Mouse (Mus musculus): Measurements from ENCODE around the gene Apoa2. TPM values are rescaled to one million over a fixed set of nuclear protein-coding genes. Genes with fewer than 3 reads are reported as not detected.

Apoa2 gene
- polyA plus RNA-seq, 1 experiment from 2014 or later = 20,306 TPM

- H3K4me3 ChIP-seq (ENCODE audit: low read depth, low read length) = peak within 1 kb of the TSS; percentile 34
- ATAC-seq (peak; percentile 92), DNase-seq (peak; percentile 68)
- peak within 1 kb of the TSS; percentile 63 for H3K4me2 ChIP-seq (ENCODE audit: low read depth, low read length)
- 71% methylated on average over 10 of the region's 10 CpGs for WGBS (ENCODE audit: insufficient replicate concordance)
- H3K9ac ChIP-seq (replicated peaks) = peak within 1 kb of the TSS; percentile 55
- H3K4me1 ChIP-seq (ENCODE audit: insufficient read depth) = peaks cover 12% of the 10 kb centered on the region
- peak; percentile 39; the same call in 1 of the 2 replicates for TF ChIP-seq EP300 (IDR thresholded peaks at IDR 0.05; ENCODE audit: low read depth)
- no peak for TF ChIP-seq CTCF (IDR thresholded peaks at IDR 0.05; ENCODE audit: low read depth)
- H3K27ac ChIP-seq (ENCODE audit: low read depth) = peak within 1 kb of the TSS; percentile 93
- no peaks in the 10 kb centered on the region for H3K27me3 ChIP-seq (ENCODE audit: insufficient read depth, low read length)
- H3K36me3 ChIP-seq (replicated peaks; ENCODE audit: insufficient read depth, low read length) = peaks cover 8% of the 10 kb centered on the region
- no peaks in the 10 kb centered on the region for H3K9me3 ChIP-seq (ENCODE audit: low read length)
Measured at GRCm38 (mm10) chr1:171213801-171214496, 10.9 kb upstream of the Apoa2 start, which contains the start of gene Nr1i3. TSS of gene Nr1i3 (plus strand) at chr1:171213970.

DNA sequence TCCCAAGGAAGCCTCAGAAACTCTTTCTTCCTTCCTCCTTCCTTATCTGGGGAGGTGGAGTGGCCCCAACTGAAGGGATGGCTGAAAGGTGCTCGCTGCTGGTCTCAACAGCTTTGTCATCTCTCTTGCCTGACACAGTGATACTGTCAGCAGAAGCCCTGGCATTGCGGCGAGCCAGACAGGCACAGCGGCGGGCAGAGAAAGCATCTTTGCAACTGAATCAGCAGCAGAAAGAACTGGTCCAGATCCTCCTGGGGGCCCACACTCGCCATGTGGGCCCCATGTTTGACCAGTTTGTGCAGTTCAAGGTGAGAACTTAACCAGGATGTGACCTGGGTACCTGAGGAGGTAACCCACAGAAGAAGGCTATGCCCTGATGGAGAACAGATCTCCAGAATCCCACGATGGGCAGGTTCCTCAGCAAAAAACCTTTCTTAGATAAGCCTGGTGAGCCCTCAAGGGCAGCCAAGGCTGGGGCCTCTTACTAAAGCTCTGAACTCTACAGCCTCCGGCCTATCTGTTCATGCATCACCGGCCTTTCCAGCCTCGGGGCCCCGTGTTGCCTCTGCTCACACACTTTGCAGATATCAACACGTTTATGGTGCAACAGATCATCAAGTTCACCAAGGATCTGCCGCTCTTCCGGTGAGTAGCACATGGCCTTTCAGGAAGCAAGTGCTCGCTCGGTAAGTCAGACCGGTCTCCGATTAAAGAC, 8.5 kb upstream of the Apoa2 start:
- H3K4me1 ChIP-seq (ENCODE audit: insufficient read depth) = peaks cover 12% of the 10 kb centered on the region
- DNase-seq = no peak
- TF ChIP-seq CTCF (IDR thresholded peaks at IDR 0.05; ENCODE audit: low read depth) = no peak
- no peak for TF ChIP-seq EP300 (IDR thresholded peaks at IDR 0.05; ENCODE audit: low read depth)
- H3K36me3 ChIP-seq (replicated peaks; ENCODE audit: insufficient read depth, low read length) = peaks cover 18% of the 10 kb centered on the region
- H3K27me3 ChIP-seq (ENCODE audit: insufficient read depth, low read length) = no peaks in the 10 kb centered on the region
- H3K9ac ChIP-seq (replicated peaks) = no peak overlapping the region
- no peak overlapping the region for H3K4me2 ChIP-seq (ENCODE audit: low read depth, low read length)
- no peaks in the 10 kb centered on the region for H3K9me3 ChIP-seq (ENCODE audit: low read length)
- no peak overlapping the region for H3K4me3 ChIP-seq (ENCODE audit: low read depth, low read length)
- WGBS (ENCODE audit: insufficient replicate concordance) = 69% methylated on average over 18 of the region's 18 CpGs
- no peak for ATAC-seq
- H3K27ac ChIP-seq (ENCODE audit: low read depth) = no peak overlapping the region

DNA sequence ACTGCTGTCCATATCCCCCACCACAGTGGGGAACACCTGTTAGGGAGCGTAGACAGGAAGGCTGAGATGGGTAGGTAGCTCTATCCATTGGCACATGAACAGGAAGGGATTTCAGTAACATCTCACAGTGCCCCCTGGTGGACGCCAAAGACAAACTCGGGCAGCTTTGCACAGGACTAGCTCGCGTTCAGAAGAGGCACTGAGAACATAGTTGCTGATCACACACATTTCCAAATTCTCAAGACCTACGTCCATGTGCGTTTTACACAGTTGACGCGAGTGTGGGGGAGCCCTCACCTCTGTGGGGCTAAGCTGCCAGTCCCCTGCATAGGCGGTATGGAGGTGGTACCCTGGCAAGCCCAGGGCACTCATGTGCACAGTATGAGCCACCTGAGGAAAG, 4.0 kb upstream of the Apoa2 start:
- H3K4me3 ChIP-seq (ENCODE audit: low read depth, low read length) = peak overlapping the region; percentile 66
- H3K27me3 ChIP-seq (ENCODE audit: insufficient read depth, low read length) = no peaks in the 10 kb centered on the region
- H3K9me3 ChIP-seq (ENCODE audit: low read length) = no peaks in the 10 kb centered on the region
- H3K36me3 ChIP-seq (replicated peaks; ENCODE audit: insufficient read depth, low read length) = peaks cover 18% of the 10 kb centered on the region
- TF ChIP-seq EP300 (IDR thresholded peaks at IDR 0.05; ENCODE audit: low read depth) = no peak
- peak; percentile 94 for TF ChIP-seq CTCF (IDR thresholded peaks at IDR 0.05; ENCODE audit: low read depth)
- ATAC-seq = peak; percentile 9
- 9% methylated on average over 10 of the region's 10 CpGs for WGBS (ENCODE audit: insufficient replicate concordance)
- peak; percentile 90 for DNase-seq
- H3K4me2 ChIP-seq (ENCODE audit: low read depth, low read length) = peak overlapping the region; percentile 92
- H3K27ac ChIP-seq (ENCODE audit: low read depth) = peak overlapping the region; percentile 24; the same call in 1 of the 2 replicates
- peaks cover 24% of the 10 kb centered on the region for H3K4me1 ChIP-seq (ENCODE audit: insufficient read depth)
- peak overlapping the region; percentile 52 for H3K9ac ChIP-seq (replicated peaks)

GRCm38 (mm10) chr1:171221281-171222193, 3.3 kb upstream of the Apoa2 start:
- Histone ChIP-seq H3K4me3 (ENCODE audit: low read depth, low read length) (peak overlapping the region; percentile 66), H3K36me3 (replicated peaks; ENCODE audit: insufficient read depth, low read length) (peaks cover 18% of the 10 kb centered on the region), H3K9ac (replicated peaks) (peak overlapping the region; percentile 52), H3K4me1 (ENCODE audit: insufficient read depth) (peaks cover 19% of the 10 kb centered on the region), H3K27ac (ENCODE audit: low read depth) (peak overlapping the region; percentile 49), H3K9me3 (ENCODE audit: low read length) (no peaks in the 10 kb centered on the region), H3K4me2 (ENCODE audit: low read depth, low read length) (peak overlapping the region; percentile 92), H3K27me3 (ENCODE audit: insufficient read depth, low read length) (no peaks in the 10 kb centered on the region)
- ATAC-seq (no peak), DNase-seq (peak; percentile 22)
- WGBS (ENCODE audit: insufficient replicate concordance) = 9% methylated on average over 22 of the region's 22 CpGs
- TF ChIP-seq CTCF (IDR thresholded peaks at IDR 0.05; ENCODE audit: low read depth) (no peak), EP300 (IDR thresholded peaks at IDR 0.05; ENCODE audit: low read depth) (no peak)

DNA sequence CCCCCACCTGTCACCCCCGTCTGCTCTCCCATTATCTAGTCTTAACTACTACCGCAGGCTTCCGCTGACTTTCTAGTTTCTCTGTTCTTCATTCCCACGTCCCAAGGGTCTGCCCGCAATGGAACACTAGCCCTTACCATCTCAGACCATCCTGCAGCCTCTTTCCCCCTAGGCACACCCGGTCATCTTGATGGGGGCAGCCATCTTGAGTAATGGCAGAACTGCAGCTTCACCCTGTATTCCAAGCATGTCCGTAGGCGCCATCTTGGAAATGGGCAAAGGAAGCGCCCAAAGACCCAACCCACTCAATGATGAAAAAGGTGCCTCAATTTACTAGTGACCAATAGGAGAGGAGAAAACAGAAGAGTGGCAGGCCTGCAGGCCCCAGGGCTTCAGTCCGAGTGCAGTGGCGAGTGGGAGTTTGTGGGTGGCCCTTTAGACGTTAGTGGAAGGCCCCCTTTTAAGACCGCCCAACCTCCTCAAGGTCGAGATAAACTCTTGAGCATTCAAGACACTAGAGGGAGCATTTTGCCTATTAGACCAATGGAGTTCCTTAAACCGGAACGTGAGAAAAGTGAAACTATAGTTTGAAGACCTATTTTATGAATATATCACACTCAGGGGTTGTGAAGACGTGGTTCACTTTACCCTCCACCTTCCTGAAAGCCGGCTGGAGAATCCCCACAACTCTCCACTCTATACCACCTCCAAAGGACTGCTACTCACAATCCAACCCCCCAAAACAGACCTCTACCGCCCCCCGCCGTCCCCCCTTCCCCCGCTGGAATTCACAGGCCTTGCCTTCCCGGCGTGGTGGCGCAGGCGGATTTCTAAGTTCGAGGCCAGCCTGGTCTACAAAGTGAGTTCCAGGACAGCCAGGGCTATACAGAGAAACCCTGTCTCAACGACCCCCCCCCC, 2.4 kb upstream of the Apoa2 start, which contains the start of gene Tomm40l:
TSS of gene Tomm40l (minus strand) at position 277 of the 918 bp plus-strand sequence.
- Histone ChIP-seq H3K4me2 (ENCODE audit: low read depth, low read length) (peak within 1 kb of the TSS; percentile 92), H3K27me3 (ENCODE audit: insufficient read depth, low read length) (no peaks in the 10 kb centered on the region), H3K9me3 (ENCODE audit: low read length) (no peaks in the 10 kb centered on the region), H3K9ac (replicated peaks) (peak within 1 kb of the TSS; percentile 61), H3K4me1 (ENCODE audit: insufficient read depth) (peaks cover 19% of the 10 kb centered on the region), H3K27ac (ENCODE audit: low read depth) (peak within 1 kb of the TSS; percentile 95), H3K36me3 (replicated peaks; ENCODE audit: insufficient read depth, low read length) (peaks cover 18% of the 10 kb centered on the region), H3K4me3 (ENCODE audit: low read depth, low read length) (peak within 1 kb of the TSS; percentile 66)
- ATAC-seq = peak; percentile 87
- TF ChIP-seq CTCF (IDR thresholded peaks at IDR 0.05; ENCODE audit: low read depth) = peak; percentile 80
- TF ChIP-seq EP300 (IDR thresholded peaks at IDR 0.05; ENCODE audit: low read depth) = no peak; the same call in 1 of the 2 replicates
- WGBS (ENCODE audit: insufficient replicate concordance) = 2% methylated on average over 28 of the region's 28 CpGs
- peak; percentile 89 for DNase-seq
